Mouse (Mus musculus) CH12.LX (cell line): Measurements from ENCODE around the gene Ube2o. TPM values are rescaled to one million over a fixed set of nuclear protein-coding genes. Genes with fewer than 3 reads are reported as not detected.

ENCODE experiments used
- DNase-seq: peaks from one replicate; pipeline ENCODE4 v3.0.0-alpha.2; 2013; ENCODE audit errors: extremely low read depth
- H3K27ac ChIP-seq: 2 replicates; pipeline ENCODE4 v1.5.1; 2012; ENCODE audit warnings: low read depth, mild to moderate bottlenecking, control low read depth, moderate library complexity; ENCODE audit not compliant: insufficient read depth
- H3K27me3 ChIP-seq: replicated peaks from 2 replicates; pipeline ENCODE3; 2012; ENCODE audit warnings: inconsistent platforms
- H3K36me3 ChIP-seq, 2 experiments: replicated peaks in 1 of 2; 2 replicates each; pipeline versions ENCODE3 to v1.6.1; 2012; ENCODE audit warnings: inconsistent platforms in 1 of 2, low read length in 1 of 2, mild to moderate bottlenecking in 1 of 2, mixed read lengths in 1 of 2, moderate library complexity in 1 of 2; ENCODE audit not compliant: control insufficient read depth in 1 of 2, insufficient read depth in 1 of 2
- H3K4me1 ChIP-seq, 2 experiments: 2 replicates each; pipeline ENCODE4 v1.6.1; 2012; ENCODE audit warnings: inconsistent platforms in 1 of 2, moderate library complexity in 1 of 2; ENCODE audit not compliant: insufficient read depth in 2 of 2, control insufficient read depth in 1 of 2
- H3K4me2 ChIP-seq: 2 replicates; pipeline ENCODE4 v1.6.1; 2012; ENCODE audit warnings: low read depth, mild to moderate bottlenecking, control low read depth; ENCODE audit not compliant: poor library complexity, insufficient read depth, severe bottlenecking
- H3K4me3 ChIP-seq, 3 experiments: fragments of 150-350 bp in 1 of 3; sonication (generic) in 1 of 3; replicated peaks in 1 of 3; 2 replicates each; pipeline versions ENCODE3 to v1.5.1; 2011 to 2012; ENCODE audit warnings: low read depth in 2 of 3, low read length in 2 of 3, mild to moderate bottlenecking in 2 of 3, moderate library complexity in 2 of 3, control low read depth in 1 of 3, improper control_type of control experiment in 1 of 3, inconsistent platforms in 1 of 3, mixed read lengths in 1 of 3; ENCODE audit not compliant: poor library complexity in 1 of 3
- H3K79me2 ChIP-seq: replicated peaks from 2 replicates; pipeline ENCODE4 v1.6.1; 2012; ENCODE audit warnings: mild to moderate bottlenecking, moderate library complexity; ENCODE audit not compliant: control insufficient read depth, poor library complexity, insufficient read depth, severe bottlenecking; ENCODE audit errors: extremely low read depth
- H3K9ac ChIP-seq: 2 replicates; pipeline ENCODE4 v1.6.1; 2012; ENCODE audit warnings: low read depth, mild to moderate bottlenecking, control low read depth, moderate library complexity; ENCODE audit not compliant: insufficient read depth
- H3K9me3 ChIP-seq: replicated peaks from 2 replicates; pipeline ENCODE3; 2012; ENCODE audit warnings: low read length, inconsistent platforms, mixed read lengths
- CHD2 ChIP-seq: IDR thresholded peaks from 2 replicates; pipeline ENCODE4 v1.6.1; 2011; ENCODE audit warnings: low read length, improper control_type of control experiment
- CTCF ChIP-seq, 2 experiments: IDR thresholded peaks in 1 of 2; conservative IDR thresholded peaks in 1 of 2; 2 replicates each; pipeline ENCODE4 v1.5.1; 2011 to 2012; ENCODE audit warnings: low read depth in 2 of 2, low read length in 2 of 2, improper control_type of control experiment in 1 of 2, inconsistent platforms in 1 of 2, mild to moderate bottlenecking in 1 of 2, moderate library complexity in 1 of 2
- E2F4 ChIP-seq: IDR thresholded peaks from 2 replicates; pipeline ENCODE4 v1.6.1; 2011; ENCODE audit warnings: low read depth, low read length, improper control_type of control experiment; ENCODE audit not compliant: insufficient replicate concordance
- ETS1 ChIP-seq: conservative IDR thresholded peaks from 2 replicates; pipeline ENCODE4 v1.6.1; 2012; ENCODE audit warnings: low read depth, mild to moderate bottlenecking, inconsistent platforms, low read length, improper control_type of control experiment, moderate library complexity
- IRF4 ChIP-seq: IDR thresholded peaks from 2 replicates; pipeline ENCODE4 v1.6.1; 2014; ENCODE audit warnings: low read depth, mild to moderate bottlenecking, inconsistent platforms, low read length, improper control_type of control experiment
- KAT2A ChIP-seq: IDR thresholded peaks from 2 replicates; pipeline ENCODE4 v1.6.1; 2012; ENCODE audit warnings: low read length, improper control_type of control experiment, inconsistent platforms; ENCODE audit not compliant: insufficient replicate concordance
- MYC ChIP-seq: IDR thresholded peaks from 2 replicates; pipeline ENCODE4 v1.6.1; 2011; ENCODE audit warnings: low read depth, mild to moderate bottlenecking, improper control_type of control experiment, low read length
- NELFE ChIP-seq: IDR thresholded peaks from 2 replicates; pipeline ENCODE4 v1.6.1; 2011; ENCODE audit warnings: low read depth, low read length, improper control_type of control experiment
- NRF1 ChIP-seq: IDR thresholded peaks from 2 replicates; pipeline ENCODE4 v1.6.1; 2014; ENCODE audit warnings: low read depth, mild to moderate bottlenecking, inconsistent platforms, low read length, improper control_type of control experiment, moderate library complexity
- PAX5 ChIP-seq: IDR thresholded peaks from 2 replicates; pipeline ENCODE4 v1.6.1; 2012; ENCODE audit warnings: low read length, inconsistent platforms, mixed read lengths
- POLR2A ChIP-seq: IDR thresholded peaks from 2 replicates; pipeline ENCODE4 v1.6.1; 2011; ENCODE audit warnings: low read depth, mild to moderate bottlenecking, improper control_type of control experiment, low read length
- SIN3A ChIP-seq: IDR thresholded peaks from 2 replicates; pipeline ENCODE4 v1.6.1; 2012; ENCODE audit warnings: low read length, improper control_type of control experiment, inconsistent platforms
- SMC3 ChIP-seq: IDR thresholded peaks from 2 replicates; pipeline ENCODE4 v1.6.1; 2011; ENCODE audit warnings: low read depth, low read length, improper control_type of control experiment
- USF2 ChIP-seq: conservative IDR thresholded peaks from 2 replicates; pipeline ENCODE4 v1.6.1; 2011; ENCODE audit warnings: low read depth, low read length, improper control_type of control experiment
- ZKSCAN1 ChIP-seq: IDR thresholded peaks from 2 replicates; pipeline ENCODE4 v1.6.1; 2012; ENCODE audit warnings: low read depth, inconsistent platforms, low read length, improper control_type of control experiment, borderline replicate concordance
- ZMIZ1 ChIP-seq: IDR thresholded peaks from 2 replicates; pipeline ENCODE4 v1.6.1; 2012; ENCODE audit warnings: low read depth, mild to moderate bottlenecking, inconsistent platforms, low read length, improper control_type of control experiment
- dilution Hi-C: fragments of 300-500 bp; cut with MboI; formaldehyde crosslinking; loops from 2 replicates; pipeline ENCODE4 v1.14.3; 2020; ENCODE audit warnings: low sequenced_read_pairs; ENCODE audit not compliant: extremely low pct_unique_long_range_greater_than_20kb, extremely low pct_ligation_motif_present
- in situ Hi-C: fragments of 300-500 bp; cut with MboI; formaldehyde crosslinking; loops from 3 replicates; pipeline ENCODE4 v1.14.3; 2019; ENCODE audit warnings: low sequenced_read_pairs, low pct_ligation_motif_present, low pct_unique_long_range_greater_than_20kb, mixed read lengths
- polyA plus RNA-seq: library from polyadenylated mRNA; unstranded; fragments of >175 nt; gene quantifications from 2 replicates; pipeline ENCODE4 v1.2.1, GENCODE M21; 2012; ENCODE audit warnings: low read depth; ENCODE audit not compliant: insufficient read length
- total RNA-seq, 2 experiments: library from RNA; depleted of rRNA; stranded (reverse); fragments of 300-350 nt in 1 of 2; fragments of >200 nt in 1 of 2; gene quantifications; 2 replicates each; pipeline ENCODE4 v1.2.3; 2012 to 2014

Gene Ube2o
- total and polyA plus RNA-seq, 3 experiments: 12.7 to 61.7 (median 42.8) TPM

DNA sequence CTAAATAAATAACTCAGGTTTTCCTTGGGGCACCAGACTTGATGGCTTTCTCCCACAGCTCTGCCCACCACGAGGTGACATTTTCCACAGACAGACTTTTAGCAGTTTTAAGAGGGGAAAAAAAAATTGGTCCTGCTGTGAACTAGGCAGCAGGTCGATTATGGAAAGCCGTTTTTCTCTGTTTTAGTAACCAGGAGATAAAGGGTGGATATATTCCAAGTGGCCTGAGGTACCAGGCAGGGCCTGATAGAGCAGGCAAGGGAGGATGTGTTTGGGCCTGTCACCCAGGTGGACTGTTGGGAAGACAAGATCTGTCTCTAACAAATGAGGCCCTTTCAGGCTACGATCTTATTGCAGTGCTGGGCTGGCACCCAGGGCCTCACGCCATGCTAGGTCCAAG, 75.7 kb downstream of the Ube2o start:
- TF ChIP-seq MYC: no peak
- no peak for TF ChIP-seq ZKSCAN1
- TF ChIP-seq USF2: no peak
- TF ChIP-seq SIN3A: no peak
- no peak for TF ChIP-seq ETS1
- no peak for TF ChIP-seq POLR2A
- TF ChIP-seq IRF4: no peak
- no peak for TF ChIP-seq CTCF (conservative IDR thresholded peaks at IDR 0.05 in 1 of 2, IDR thresholded peaks at IDR 0.05 in 1 of 2; ENCODE audit: low read depth in 2 of 2, low read length in 2 of 2)
- TF ChIP-seq CHD2: no peak
- no peak for TF ChIP-seq ZMIZ1
- no peak for TF ChIP-seq KAT2A
- no peak for TF ChIP-seq PAX5
- no peak for TF ChIP-seq E2F4
- no peak for TF ChIP-seq NRF1
- TF ChIP-seq SMC3: no peak
- peaks cover 5% of the 10 kb centered on the region for H3K27me3 ChIP-seq
- no peak overlapping the region for H3K9ac ChIP-seq
- dilution Hi-C loops (no loop called here), in situ Hi-C loops (no loop called here)
- H3K79me2 ChIP-seq: no peaks in the 10 kb centered on the region
- no peak for DNase-seq
- H3K4me2 ChIP-seq: no peak overlapping the region
- H3K36me3 ChIP-seq: no peaks in the 10 kb centered on the region
- no peak overlapping the region for H3K27ac ChIP-seq
- no peak overlapping the region for H3K4me3 ChIP-seq
- H3K4me1 ChIP-seq: peaks cover 0 to 11% of the 10 kb centered on the region in 2 experiments; a peak in 2 of 4 replicates
- H3K9me3 ChIP-seq: peaks cover 2% of the 10 kb centered on the region

DNA sequence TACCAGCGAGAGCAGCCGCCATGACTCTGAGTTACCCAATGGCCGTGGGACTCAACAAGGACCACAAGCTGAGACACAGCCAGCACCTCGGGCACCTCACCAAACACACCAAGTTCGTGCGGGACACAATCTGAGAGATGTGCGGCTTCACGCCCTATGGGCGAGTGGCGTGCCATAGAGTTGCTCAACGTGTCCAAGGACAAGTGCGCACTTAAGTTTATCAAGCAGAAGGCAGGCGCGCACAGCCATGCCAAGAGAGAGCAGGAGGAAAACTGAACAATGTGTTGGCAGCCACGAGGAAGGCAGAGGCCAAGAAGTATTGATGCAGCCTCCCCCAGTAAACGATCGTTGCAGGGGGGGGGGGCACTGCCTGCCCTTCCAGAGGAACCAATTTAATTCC, 76.7 kb downstream of the Ube2o start:
- no peak for TF ChIP-seq NELFE
- TF ChIP-seq PAX5: no peak
- no peak for TF ChIP-seq IRF4
- no peak for TF ChIP-seq MYC
- TF ChIP-seq, all 38 proteins: peak for 0
- H3K36me3 ChIP-seq: no peaks in the 10 kb centered on the region
- H3K4me1 ChIP-seq: peaks cover 0 to 11% of the 10 kb centered on the region in 2 experiments; a peak in 2 of 4 replicates
- no peak overlapping the region for H3K9ac ChIP-seq
- dilution Hi-C loops (no loop called here), in situ Hi-C loops (no loop called here)
- DNase-seq: no peak
- H3K4me2 ChIP-seq: no peak overlapping the region
- H3K27me3 ChIP-seq: peaks cover 5% of the 10 kb centered on the region
- no peak overlapping the region for H3K27ac ChIP-seq
- no peak overlapping the region for H3K4me3 ChIP-seq
- peaks cover 2% of the 10 kb centered on the region for H3K9me3 ChIP-seq
- H3K79me2 ChIP-seq: no peaks in the 10 kb centered on the region
